Mouse (Mus musculus) neural tube, embryonic 15.5 days (tissue): ENCODE measurements around the gene Bcas1. TPM values are rescaled to one million over a fixed set of nuclear protein-coding genes. Genes with fewer than 3 reads are reported as not detected.

Experiments used
- ATAC-seq: fragments of 200-750 bp; cut with Nextera tagmentation; 2 replicates; pipeline ENCODE4 v1.8.0; 2017; ENCODE audit warnings: mild to moderate bottlenecking, moderate TSS enrichment, moderate library complexity; ENCODE audit not compliant: low FRiP score
- H3K27ac ChIP-seq: fragments of 300-500 bp; sonication (generic); replicated peaks from 2 replicates; pipeline ENCODE4 v1.5.1; 2015; ENCODE audit warnings: mild to moderate bottlenecking, inconsistent platforms
- H3K27me3 ChIP-seq: fragments of 300-500 bp; sonication (generic); replicated peaks from 2 replicates; pipeline ENCODE4 v1.6.1; 2015; ENCODE audit warnings: inconsistent platforms
- H3K36me3 ChIP-seq: fragments of 300-500 bp; sonication (generic); 2 replicates; pipeline ENCODE4 v1.6.1; 2015; ENCODE audit warnings: inconsistent platforms
- H3K4me1 ChIP-seq: fragments of 300-500 bp; sonication (generic); 2 replicates; pipeline ENCODE4 v1.6.1; 2015; ENCODE audit warnings: inconsistent platforms
- H3K4me2 ChIP-seq: fragments of 300-500 bp; sonication (generic); 2 replicates; pipeline ENCODE4 v1.6.1; 2015; ENCODE audit warnings: inconsistent platforms, mild to moderate bottlenecking, moderate library complexity
- H3K4me3 ChIP-seq: fragments of 300-500 bp; sonication (generic); replicated peaks from 2 replicates; pipeline ENCODE4 v1.5.1; 2015; ENCODE audit warnings: mild to moderate bottlenecking, inconsistent platforms
- H3K9ac ChIP-seq: fragments of 300-500 bp; sonication (generic); replicated peaks from 2 replicates; pipeline ENCODE4 v1.6.1; 2015; ENCODE audit warnings: mild to moderate bottlenecking, inconsistent platforms
- H3K9me3 ChIP-seq: fragments of 300-500 bp; sonication (generic); replicated peaks from 2 replicates; pipeline ENCODE4 v1.6.1; 2016; ENCODE audit warnings: inconsistent platforms
- WGBS: fragments of 180-500 bp; shearing (Covaris S2); methylation state at CpG from one replicate; pipeline ENCODE4 v1.1.7; 2015; ENCODE audit warnings: mixed read lengths; 5-methylcytosine and 5-hydroxymethylcytosine counted together
- polyA plus RNA-seq: library from polyadenylated mRNA; unstranded; fragments of >200 nt; fragmentation: Nextera tagmentation; extraction: Ambion mirVana; gene quantifications from 2 replicates; pipeline ENCODE4 v1.2.1, GENCODE M21; 2015

Bcas1 gene
- polyA plus RNA-seq, 1 experiment from 2014 or later, result 10.6 TPM

GRCm38 (mm10) chr2:170323925-170324347, 103.7 kb downstream of the Bcas1 start:
- Histone ChIP-seq H3K9me3 (no peaks in the 10 kb centered on the region), H3K36me3 (no peaks in the 10 kb centered on the region), H3K4me1 (peaks cover 18% of the 10 kb centered on the region), H3K27me3 (no peaks in the 10 kb centered on the region), H3K4me3 (peak overlapping the region; percentile 39), H3K4me2 (peak overlapping the region; percentile 69), H3K27ac (0 out of 2 replicates have a peak overlapping the region, but pooled peaks have one; percentile 9), H3K9ac (peak overlapping the region; percentile 45)
- peak; percentile 77 for ATAC-seq
- WGBS, result 5% methylated on average over 19 of the region's 19 CpGs

- Histone ChIP-seq H3K27me3 (no peaks in the 10 kb centered on the region), H3K4me3 (no peak overlapping the region), H3K4me2 (no peak overlapping the region), H3K9ac (no peak overlapping the region), H3K9me3 (no peaks in the 10 kb centered on the region), H3K4me1 (peaks cover 21% of the 10 kb centered on the region), H3K27ac (no peak overlapping the region), H3K36me3 (no peaks in the 10 kb centered on the region)
- ATAC-seq, result no peak
- 45% methylated on average over 3 of the region's 3 CpGs for WGBS
Observed at GRCm38 (mm10) chr2:170322013-170322414, 105.6 kb downstream of the Bcas1 start.

GRCm38 (mm10) chr2:170321579-170321978, 106.1 kb downstream of the Bcas1 start:
- Histone ChIP-seq H3K4me3 (no peak overlapping the region), H3K36me3 (no peaks in the 10 kb centered on the region), H3K27ac (no peak overlapping the region), H3K4me1 (peaks cover 21% of the 10 kb centered on the region), H3K9ac (no peak overlapping the region), H3K27me3 (no peaks in the 10 kb centered on the region), H3K9me3 (no peaks in the 10 kb centered on the region), H3K4me2 (no peak overlapping the region)
- 65% methylated on average over 5 of the region's 5 CpGs for WGBS
- ATAC-seq, result no peak

GRCm38 (mm10) chr2:170319533-170320463, 107.8 kb downstream of the Bcas1 start:
- ATAC-seq, result peak; percentile 24; the same call in 1 of the 2 replicates
- WGBS, result 21% methylated on average over 20 of the region's 20 CpGs
- Histone ChIP-seq H3K4me1 (peaks cover 21% of the 10 kb centered on the region), H3K36me3 (no peaks in the 10 kb centered on the region), H3K27me3 (no peaks in the 10 kb centered on the region), H3K9ac (peak overlapping the region; percentile 42), H3K27ac (peak overlapping the region; percentile 73; the same call in 1 of the 2 replicates), H3K9me3 (no peaks in the 10 kb centered on the region), H3K4me3 (peak overlapping the region; percentile 38), H3K4me2 (peak overlapping the region; percentile 65)

- peak overlapping the region; percentile 73 for H3K27ac ChIP-seq
- H3K36me3 ChIP-seq, result no peaks in the 10 kb centered on the region
- H3K4me1 ChIP-seq, result peaks cover 17% of the 10 kb centered on the region
- H3K4me3 ChIP-seq, result peak overlapping the region; percentile 38
- no peaks in the 10 kb centered on the region for H3K27me3 ChIP-seq
- ATAC-seq, result peak; percentile 97
- WGBS, result 11% methylated on average over 25 of the region's 25 CpGs
- peak overlapping the region; percentile 65 for H3K4me2 ChIP-seq
- H3K9me3 ChIP-seq, result no peaks in the 10 kb centered on the region
- H3K9ac ChIP-seq, result peak overlapping the region; percentile 42
Observed at GRCm38 (mm10) chr2:170318713-170319532, 108.7 kb downstream of the Bcas1 start.

GRCm38 (mm10) chr2:170316774-170317173, 110.9 kb downstream of the Bcas1 start:
- Histone ChIP-seq H3K27me3 (no peaks in the 10 kb centered on the region), H3K27ac (no peak overlapping the region), H3K4me1 (peaks cover 12% of the 10 kb centered on the region), H3K4me2 (no peak overlapping the region), H3K4me3 (no peak overlapping the region), H3K36me3 (no peaks in the 10 kb centered on the region), H3K9ac (no peak overlapping the region), H3K9me3 (no peaks in the 10 kb centered on the region)
- WGBS, result 89% methylated on average over 4 of the region's 4 CpGs
- ATAC-seq, result no peak

- 92% methylated on average over 8 of the region's 8 CpGs for WGBS
- Histone ChIP-seq H3K9me3 (no peaks in the 10 kb centered on the region), H3K4me2 (no peak overlapping the region), H3K27me3 (no peaks in the 10 kb centered on the region), H3K27ac (no peak overlapping the region), H3K9ac (no peak overlapping the region), H3K36me3 (no peaks in the 10 kb centered on the region), H3K4me1 (peaks cover 12% of the 10 kb centered on the region), H3K4me3 (no peak overlapping the region)
- ATAC-seq, result no peak
Observed at GRCm38 (mm10) chr2:170316344-170316743, 111.3 kb downstream of the Bcas1 start.

GRCm38 (mm10) chr2:170310988-170311359, 116.7 kb downstream of the Bcas1 start:
- H3K27me3 ChIP-seq, result no peaks in the 10 kb centered on the region
- WGBS, result 91% methylated on average over 6 of the region's 6 CpGs
- no peak overlapping the region for H3K27ac ChIP-seq

GRCm38 (mm10) chr2:170310310-170310987, 117.2 kb downstream of the Bcas1 start:
- Histone ChIP-seq H3K36me3 (no peaks in the 10 kb centered on the region), H3K4me1 (peaks cover 16% of the 10 kb centered on the region; the same call in 1 of the 2 replicates), H3K9ac (no peak overlapping the region), H3K27ac (no peak overlapping the region), H3K4me3 (no peak overlapping the region), H3K4me2 (no peak overlapping the region), H3K27me3 (no peaks in the 10 kb centered on the region), H3K9me3 (no peaks in the 10 kb centered on the region)
- 89% methylated on average over 13 of the region's 13 CpGs for WGBS
- ATAC-seq, result no peak

More at GRCm38 (mm10) chr2:170310988-170311359, 116.7 kb downstream of the Bcas1 start:
- Histone ChIP-seq H3K4me2 (no peak overlapping the region), H3K4me1 (peaks cover 16% of the 10 kb centered on the region; the same call in 1 of the 2 replicates), H3K36me3 (no peaks in the 10 kb centered on the region), H3K4me3 (no peak overlapping the region), H3K9me3 (no peaks in the 10 kb centered on the region), H3K9ac (no peak overlapping the region)
- no peak for ATAC-seq

- no peak overlapping the region for H3K27ac ChIP-seq
- WGBS, result 51% methylated on average over 9 of the region's 9 CpGs
- no peaks in the 10 kb centered on the region for H3K9me3 ChIP-seq
- H3K36me3 ChIP-seq, result no peaks in the 10 kb centered on the region
- no peak overlapping the region for H3K4me3 ChIP-seq
- no peak overlapping the region for H3K4me2 ChIP-seq
- ATAC-seq, result no peak
- H3K9ac ChIP-seq, result no peak overlapping the region
- no peaks in the 10 kb centered on the region for H3K27me3 ChIP-seq
- H3K4me1 ChIP-seq, result peaks cover 16% of the 10 kb centered on the region; the same call in 1 of the 2 replicates
Observed at GRCm38 (mm10) chr2:170308966-170309365, 118.7 kb downstream of the Bcas1 start.
